Mouse (Mus musculus) hindbrain, embryonic 11.5 days (tissue): Measurements from ENCODE around the gene Mipep. TPM values are rescaled to one million over a fixed set of nuclear protein-coding genes. Genes with fewer than 3 reads are reported as not detected.

Experiments used
- ATAC-seq: fragments of 200-750 bp; cut with Nextera tagmentation; 2 replicates; pipeline ENCODE4 v1.8.0; 2017; ENCODE audit warnings: mild to moderate bottlenecking, moderate TSS enrichment, moderate library complexity; ENCODE audit not compliant: low FRiP score
- DNase-seq: peaks from one replicate; pipeline ENCODE4 v3.0.0-alpha.2; 2015; ENCODE audit warnings: low spot score
- H3K27ac ChIP-seq: fragments of 300-500 bp; sonication (generic); 2 replicates; pipeline ENCODE4 v1.5.1; 2014; ENCODE audit warnings: mild to moderate bottlenecking, low read depth, low read length
- H3K27me3 ChIP-seq: fragments of 300-500 bp; sonication (generic); 2 replicates; pipeline ENCODE4 v1.6.1; 2014; ENCODE audit warnings: mild to moderate bottlenecking, low read length, moderate library complexity, mixed read lengths; ENCODE audit not compliant: control insufficient read depth, insufficient read depth
- H3K36me3 ChIP-seq: fragments of 300-500 bp; sonication (generic); 2 replicates; pipeline ENCODE4 v1.6.1; 2014; ENCODE audit warnings: mild to moderate bottlenecking, low read length, moderate library complexity, mixed read lengths; ENCODE audit not compliant: control insufficient read depth, insufficient read depth
- H3K4me1 ChIP-seq: fragments of 300-500 bp; sonication (generic); replicated peaks from 2 replicates; pipeline ENCODE4 v1.6.1; 2014; ENCODE audit warnings: low read length, mixed read lengths; ENCODE audit not compliant: control insufficient read depth, insufficient read depth
- H3K4me2 ChIP-seq: fragments of 300-500 bp; sonication (generic); replicated peaks from 2 replicates; pipeline ENCODE4 v1.6.1; 2014; ENCODE audit warnings: mild to moderate bottlenecking, low read depth, low read length
- H3K4me3 ChIP-seq: fragments of 300-500 bp; sonication (generic); 2 replicates; pipeline ENCODE4 v1.5.1; 2014; ENCODE audit warnings: low read depth, low read length
- H3K9ac ChIP-seq: fragments of 300-500 bp; sonication (generic); 2 replicates; pipeline ENCODE4 v1.6.1; 2014; ENCODE audit warnings: low read depth, low read length
- H3K9me3 ChIP-seq: fragments of 300-500 bp; sonication (generic); 2 replicates; pipeline ENCODE4 v1.6.1; 2016; ENCODE audit warnings: low read length; ENCODE audit not compliant: control insufficient read depth
- WGBS: fragments of 180-500 bp; shearing (Covaris S2); extraction: QIAGEN DNeasy Blood & Tissue Kit; methylation state at CpG from one replicate; pipeline ENCODE4 v1.1.7; 2014; 5-methylcytosine and 5-hydroxymethylcytosine counted together
- polyA plus RNA-seq: library from polyadenylated mRNA; unstranded; fragments of >200 nt; fragmentation: Nextera tagmentation; extraction: Ambion mirVana; gene quantifications from 2 replicates; pipeline ENCODE4 v1.2.1, GENCODE M21; 2014

Mipep gene
- polyA plus RNA-seq, 1 experiment from 2014 or later: 24.0 TPM

DNA sequence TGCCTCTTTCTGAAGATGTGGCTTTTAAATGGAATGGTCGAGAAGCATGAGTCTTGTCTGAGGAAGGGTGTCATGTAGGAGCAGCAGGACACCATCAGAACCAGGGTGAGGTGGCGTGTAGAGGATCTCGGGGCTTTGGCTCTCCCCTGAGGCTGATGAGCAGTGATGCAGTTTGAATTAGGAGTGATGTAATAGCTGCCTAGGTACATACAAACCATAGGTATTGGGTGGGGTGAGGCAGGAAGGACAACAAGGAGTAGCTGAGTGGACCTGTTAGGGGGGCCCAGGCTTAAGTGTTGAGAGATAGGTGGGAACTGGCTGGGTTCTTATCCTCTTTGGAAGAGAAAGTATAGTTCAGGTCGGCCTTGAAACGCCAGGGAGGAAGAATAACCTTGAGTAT lies 43.9 kb upstream of the Mipep start:
- H3K36me3 ChIP-seq: no peaks in the 10 kb centered on the region
- H3K4me1 ChIP-seq: peaks cover 9% of the 10 kb centered on the region
- H3K27ac ChIP-seq: no peak overlapping the region
- 93% methylated on average over 5 of the region's 5 CpGs for WGBS
- H3K4me2 ChIP-seq: no peak overlapping the region
- DNase-seq (no peak), ATAC-seq (no peak)
- H3K4me3 ChIP-seq: no peak overlapping the region
- no peaks in the 10 kb centered on the region for H3K9me3 ChIP-seq
- H3K27me3 ChIP-seq: no peaks in the 10 kb centered on the region
- H3K9ac ChIP-seq: no peak overlapping the region

DNA sequence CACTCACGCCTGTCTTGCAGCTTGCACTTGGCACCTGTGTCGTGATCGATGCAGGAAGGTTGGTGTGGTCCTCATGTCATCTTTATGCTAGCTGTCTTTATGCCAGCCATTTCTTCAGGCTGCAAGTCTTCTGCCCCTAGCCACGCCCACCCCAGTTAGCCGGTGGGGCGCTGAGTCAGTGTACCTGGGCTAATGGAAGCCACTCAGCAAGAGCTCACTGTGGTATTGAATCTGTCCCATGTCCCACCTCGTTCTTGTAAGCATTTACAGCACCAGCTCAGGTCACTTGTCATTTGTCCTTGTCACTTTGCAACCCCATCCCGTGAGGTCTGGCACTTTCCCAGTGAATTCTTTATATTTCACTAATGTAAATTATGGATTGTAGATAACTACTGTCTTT lies 43.3 kb upstream of the Mipep start:
- ATAC-seq: no peak
- H3K36me3 ChIP-seq: no peaks in the 10 kb centered on the region
- no peak for DNase-seq
- H3K4me1 ChIP-seq: peaks cover 9% of the 10 kb centered on the region
- H3K9ac ChIP-seq: no peak overlapping the region
- no peaks in the 10 kb centered on the region for H3K9me3 ChIP-seq
- WGBS: 76% methylated on average over 8 of the region's 8 CpGs
- H3K4me3 ChIP-seq: no peak overlapping the region
- no peak overlapping the region for H3K4me2 ChIP-seq
- no peak overlapping the region for H3K27ac ChIP-seq
- H3K27me3 ChIP-seq: no peaks in the 10 kb centered on the region

GRCm38 (mm10) chr14:60741490-60741981 lies 42.8 kb upstream of the Mipep start:
- peaks cover 3% of the 10 kb centered on the region; the same call in 1 of the 2 replicates for H3K36me3 ChIP-seq
- 86% methylated on average over 6 of the region's 6 CpGs for WGBS
- H3K27ac ChIP-seq: no peak overlapping the region

GRCm38 (mm10) chr14:60743681-60744080 lies 40.7 kb upstream of the Mipep start:
- no peak for ATAC-seq
- Histone ChIP-seq H3K27me3 (no peaks in the 10 kb centered on the region), H3K4me1 (no peaks in the 10 kb centered on the region), H3K27ac (no peak overlapping the region), H3K9ac (no peak overlapping the region), H3K4me3 (no peak overlapping the region), H3K4me2 (no peak overlapping the region), H3K36me3 (peaks cover 6% of the 10 kb centered on the region; the same call in 1 of the 2 replicates), H3K9me3 (no peaks in the 10 kb centered on the region)
- no peak for DNase-seq
- 82% methylated on average over 9 of the region's 9 CpGs for WGBS

More at GRCm38 (mm10) chr14:60741490-60741981, 42.8 kb upstream of the Mipep start:
- Histone ChIP-seq H3K9me3 (no peaks in the 10 kb centered on the region), H3K27me3 (no peaks in the 10 kb centered on the region), H3K4me1 (peaks cover 4% of the 10 kb centered on the region), H3K4me2 (no peak overlapping the region), H3K9ac (no peak overlapping the region), H3K4me3 (no peak overlapping the region)
- ATAC-seq (no peak), DNase-seq (no peak)

DNA sequence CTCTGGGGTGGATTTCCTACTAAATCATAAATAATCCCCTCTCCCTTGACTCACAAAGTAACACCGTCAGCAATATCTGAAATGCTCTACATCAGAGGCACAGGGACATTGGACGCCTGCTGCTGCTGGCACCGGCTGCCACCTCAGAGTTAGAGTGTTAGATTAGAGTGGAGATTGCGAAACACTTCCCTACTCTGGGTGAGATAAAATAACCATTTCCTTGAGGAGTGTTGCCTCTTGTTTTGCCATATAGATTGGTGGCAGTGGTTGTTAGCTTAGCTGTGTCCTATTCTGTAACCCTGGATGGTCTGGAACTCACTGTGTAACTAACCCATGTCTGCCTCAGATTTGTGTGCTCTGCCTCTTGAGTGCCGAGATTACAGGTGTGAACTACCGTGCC lies 39.2 kb upstream of the Mipep start:
- Histone ChIP-seq H3K4me1 (no peaks in the 10 kb centered on the region), H3K9me3 (no peaks in the 10 kb centered on the region), H3K4me3 (no peak overlapping the region), H3K36me3 (peaks cover 6% of the 10 kb centered on the region; the same call in 1 of the 2 replicates), H3K9ac (no peak overlapping the region), H3K27ac (no peak overlapping the region), H3K27me3 (no peaks in the 10 kb centered on the region), H3K4me2 (no peak overlapping the region)
- WGBS: 93% methylated on average over 6 of the region's 6 CpGs
- DNase-seq: no peak
- no peak for ATAC-seq

DNA sequence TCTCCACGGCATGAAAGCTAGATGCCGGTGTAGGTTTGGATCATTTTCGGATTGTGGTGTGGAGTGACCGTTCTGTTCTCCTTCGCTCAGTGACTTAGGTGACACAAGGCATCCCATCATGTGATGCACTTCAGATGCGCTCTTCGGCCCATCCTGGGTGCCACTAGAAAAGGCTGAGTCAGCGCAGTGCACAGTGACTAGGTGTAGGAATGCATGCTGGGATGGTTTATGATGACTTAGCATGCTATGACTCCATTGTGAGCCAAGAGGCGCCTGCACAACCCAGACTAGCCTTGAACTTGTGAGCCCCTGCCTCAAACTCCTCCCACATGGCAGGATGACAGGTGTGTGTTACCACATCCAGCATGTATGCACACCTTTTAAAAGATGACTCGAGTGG lies 38.2 kb upstream of the Mipep start:
- no peak for ATAC-seq
- H3K27ac ChIP-seq: no peak overlapping the region
- 97% methylated on average over 10 of the region's 10 CpGs for WGBS
- DNase-seq: no peak
- H3K4me2 ChIP-seq: no peak overlapping the region
- H3K4me3 ChIP-seq: no peak overlapping the region
- no peaks in the 10 kb centered on the region for H3K27me3 ChIP-seq
- peaks cover 6% of the 10 kb centered on the region; the same call in 1 of the 2 replicates for H3K36me3 ChIP-seq
- H3K9me3 ChIP-seq: no peaks in the 10 kb centered on the region
- no peak overlapping the region for H3K9ac ChIP-seq
- no peaks in the 10 kb centered on the region for H3K4me1 ChIP-seq

DNA sequence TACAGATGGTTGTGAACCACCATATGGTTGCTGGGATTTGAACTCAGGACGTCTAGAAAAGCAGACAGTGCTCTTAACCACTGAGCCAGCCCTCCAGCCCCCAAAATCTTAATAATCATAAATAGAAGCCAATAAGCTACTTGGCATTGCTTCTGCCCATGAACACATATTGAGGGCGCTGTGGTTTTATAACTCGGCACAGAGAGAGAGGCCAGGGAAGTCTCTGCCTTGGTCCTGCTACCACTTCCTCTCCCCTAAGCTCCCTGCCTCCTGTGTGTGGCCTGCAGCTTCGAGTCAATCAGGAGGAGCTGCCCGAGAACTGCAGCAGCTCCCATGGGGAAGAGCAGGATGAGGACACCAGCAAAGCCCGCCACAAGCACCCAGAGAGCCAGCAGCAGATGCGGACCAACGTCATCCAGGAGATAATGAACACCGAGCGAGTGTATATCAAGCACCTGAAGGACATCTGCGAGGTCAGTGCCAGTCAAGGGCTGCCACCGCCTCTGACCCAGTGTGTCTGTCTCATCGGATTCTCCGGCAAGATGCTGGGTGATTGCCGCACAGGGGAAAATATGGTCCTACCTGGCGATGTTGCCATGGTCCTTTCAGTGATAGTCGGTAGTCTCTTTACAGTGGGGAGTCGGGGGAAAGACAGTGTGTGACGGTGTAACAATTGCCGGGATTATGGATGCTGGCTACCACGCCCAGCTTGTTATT lies 37.1 kb upstream of the Mipep start:
- Histone ChIP-seq H3K4me2 (no peak overlapping the region), H3K36me3 (peaks cover 6% of the 10 kb centered on the region; the same call in 1 of the 2 replicates), H3K4me3 (no peak overlapping the region), H3K27ac (no peak overlapping the region), H3K9ac (no peak overlapping the region), H3K9me3 (no peaks in the 10 kb centered on the region), H3K4me1 (no peaks in the 10 kb centered on the region), H3K27me3 (no peaks in the 10 kb centered on the region)
- ATAC-seq (no peak), DNase-seq (no peak)
- 93% methylated on average over 21 of the region's 21 CpGs for WGBS

- 84% methylated on average over 12 of the region's 12 CpGs for WGBS
These were observed 34.5 kb upstream of the Mipep start for GRCm38 (mm10) chr14:60749880-60750279.

DNA sequence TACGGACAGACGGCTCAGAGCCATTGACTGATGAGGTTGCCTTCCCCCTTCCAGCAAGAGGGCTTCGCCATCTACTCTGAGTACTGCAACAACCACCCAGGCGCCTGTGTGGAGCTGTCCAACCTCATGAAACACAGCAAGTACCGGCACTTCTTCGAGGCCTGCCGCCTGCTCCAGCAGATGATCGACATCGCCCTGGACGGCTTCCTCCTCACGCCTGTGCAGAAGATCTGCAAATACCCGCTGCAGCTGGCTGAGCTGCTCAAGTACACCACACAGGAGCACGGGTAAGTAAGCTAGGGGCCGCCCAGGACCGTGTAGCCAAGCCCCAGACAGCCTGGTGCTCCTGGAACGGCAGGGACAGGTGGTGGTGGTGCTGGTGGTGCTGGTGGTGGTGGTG lies 32.8 kb upstream of the Mipep start:
- DNase-seq (no peak), ATAC-seq (no peak)
- 93% methylated on average over 16 of the region's 16 CpGs for WGBS
- peaks cover 9% of the 10 kb centered on the region; the same call in 1 of the 2 replicates for H3K36me3 ChIP-seq
- no peaks in the 10 kb centered on the region for H3K9me3 ChIP-seq
- H3K4me1 ChIP-seq: no peaks in the 10 kb centered on the region
- no peak overlapping the region for H3K27ac ChIP-seq
- no peak overlapping the region for H3K4me3 ChIP-seq
- no peaks in the 10 kb centered on the region for H3K27me3 ChIP-seq
- no peak overlapping the region for H3K4me2 ChIP-seq
- H3K9ac ChIP-seq: no peak overlapping the region

More at GRCm38 (mm10) chr14:60749880-60750279, 34.5 kb upstream of the Mipep start:
- ATAC-seq (no peak), DNase-seq (no peak)
- Histone ChIP-seq H3K27ac (no peak overlapping the region), H3K27me3 (no peaks in the 10 kb centered on the region), H3K9ac (no peak overlapping the region), H3K4me2 (no peak overlapping the region), H3K4me1 (no peaks in the 10 kb centered on the region), H3K4me3 (no peak overlapping the region), H3K36me3 (peaks cover 6% of the 10 kb centered on the region; the same call in 1 of the 2 replicates), H3K9me3 (no peaks in the 10 kb centered on the region)
